Mouse (Mus musculus) midbrain, embryonic 16.5 days (tissue): Measurements from ENCODE around the gene Arl15. TPM values are rescaled to one million over a fixed set of nuclear protein-coding genes. Genes with fewer than 3 reads are reported as not detected.

ENCODE experiments used
- ATAC-seq: fragments of 200-750 bp; cut with Nextera tagmentation; 2 replicates; pipeline ENCODE4 v1.8.0; 2017; ENCODE audit warnings: moderate TSS enrichment
- H3K27ac ChIP-seq: fragments of 300-500 bp; sonication (generic); 2 replicates; pipeline ENCODE4 v1.5.1; 2014; ENCODE audit warnings: mild to moderate bottlenecking, low read length, mixed read lengths
- H3K27me3 ChIP-seq: fragments of 300-500 bp; sonication (generic); 2 replicates; pipeline ENCODE4 v1.6.1; 2014; ENCODE audit warnings: low read depth, low read length, mixed read lengths; ENCODE audit not compliant: control insufficient read depth, insufficient read depth
- H3K36me3 ChIP-seq: fragments of 300-500 bp; sonication (generic); 2 replicates; pipeline ENCODE4 v1.6.1; 2014; ENCODE audit warnings: mild to moderate bottlenecking, low read length, moderate library complexity, mixed read lengths; ENCODE audit not compliant: control insufficient read depth, insufficient read depth
- H3K4me1 ChIP-seq: fragments of 300-500 bp; sonication (generic); 2 replicates; pipeline ENCODE4 v1.6.1; 2014; ENCODE audit warnings: mild to moderate bottlenecking, low read length, mixed read lengths; ENCODE audit not compliant: control insufficient read depth, insufficient read depth
- H3K4me2 ChIP-seq: fragments of 300-500 bp; sonication (generic); 2 replicates; pipeline ENCODE4 v1.6.1; 2014; ENCODE audit warnings: mild to moderate bottlenecking, low read length, mixed read lengths
- H3K4me3 ChIP-seq: fragments of 300-500 bp; sonication (generic); 2 replicates; pipeline ENCODE4 v1.5.1; 2014; ENCODE audit warnings: low read depth, mild to moderate bottlenecking, low read length, moderate library complexity, mixed read lengths
- H3K9ac ChIP-seq: fragments of 300-500 bp; sonication (generic); 2 replicates; pipeline ENCODE4 v1.6.1; 2014; ENCODE audit warnings: low read depth, low read length, mixed read lengths
- H3K9me3 ChIP-seq: fragments of 300-500 bp; sonication (generic); replicated peaks from 2 replicates; pipeline ENCODE4 v1.6.1; 2014; ENCODE audit warnings: mild to moderate bottlenecking, low read length, mixed read lengths; ENCODE audit not compliant: control insufficient read depth, poor library complexity, severe bottlenecking
- WGBS: fragments of 180-500 bp; shearing (Covaris S2); extraction: QIAGEN DNeasy Blood & Tissue Kit; methylation state at CpG from one replicate; pipeline ENCODE4 v1.1.7; 2014; 5-methylcytosine and 5-hydroxymethylcytosine counted together
- polyA plus RNA-seq: library from polyadenylated mRNA; unstranded; fragments of >200 nt; fragmentation: Nextera tagmentation; extraction: Ambion mirVana; gene quantifications from 2 replicates; pipeline ENCODE4 v1.2.1, GENCODE M21; 2015

Arl15 gene
- polyA plus RNA-seq, 1 experiment from 2014 or later: 17.4 TPM

DNA sequence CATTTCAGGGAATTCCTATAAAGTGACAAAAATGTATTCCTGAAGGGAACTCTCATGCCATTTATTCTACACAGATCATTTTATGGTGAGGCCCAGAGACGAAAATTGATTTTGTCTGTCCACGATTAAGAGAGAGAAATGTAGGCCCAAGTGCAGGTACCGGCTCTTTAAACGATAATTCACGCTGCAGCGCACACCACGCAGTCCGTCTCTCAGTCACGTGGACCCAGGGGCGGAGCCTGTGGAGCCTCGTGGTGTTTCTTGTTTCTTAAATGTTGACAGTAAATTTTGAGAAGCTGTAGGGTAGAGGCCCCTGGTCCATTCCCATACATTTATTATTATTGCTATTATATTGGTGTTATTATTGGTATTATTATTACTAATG is 65.1 kb downstream of the Arl15 start:
- WGBS: 73% methylated on average over 11 of the region's 11 CpGs
- Histone ChIP-seq H3K9ac (no peak overlapping the region), H3K4me2 (peak overlapping the region; percentile 15; the same call in 1 of the 2 replicates), H3K9me3 (no peaks in the 10 kb centered on the region), H3K27me3 (no peaks in the 10 kb centered on the region), H3K4me3 (no peak overlapping the region), H3K4me1 (0 out of 2 replicates have a peak, but pooled peaks cover 4% of the 10 kb centered on the region), H3K36me3 (no peaks in the 10 kb centered on the region), H3K27ac (no peak overlapping the region)
- no peak for ATAC-seq

DNA sequence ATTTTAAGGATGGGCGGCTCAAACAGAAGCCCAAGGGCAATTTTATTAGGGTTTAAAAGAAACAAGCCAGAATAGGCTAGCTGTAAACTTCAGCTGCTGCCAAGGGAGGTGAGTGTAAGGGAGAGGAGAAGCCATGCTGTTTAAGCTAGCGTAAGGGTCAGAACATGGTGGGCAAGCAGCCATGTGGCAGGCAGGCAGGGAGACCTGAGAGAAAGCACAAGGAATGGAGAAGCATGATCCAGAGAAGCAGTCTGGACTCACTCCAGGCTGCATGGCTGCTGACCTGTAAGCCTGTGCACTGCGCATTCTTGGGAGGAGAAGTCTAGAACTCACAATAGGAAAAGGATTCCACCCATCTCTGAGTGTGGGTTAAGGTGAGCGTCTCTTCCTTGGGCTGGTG is 66.5 kb downstream of the Arl15 start:
- ATAC-seq: no peak
- Histone ChIP-seq H3K4me3 (no peak overlapping the region), H3K36me3 (no peaks in the 10 kb centered on the region), H3K27me3 (no peaks in the 10 kb centered on the region), H3K27ac (no peak overlapping the region), H3K9ac (no peak overlapping the region), H3K4me1 (0 out of 2 replicates have a peak, but pooled peaks cover 4% of the 10 kb centered on the region), H3K9me3 (no peaks in the 10 kb centered on the region), H3K4me2 (no peak overlapping the region)
- WGBS: 76% methylated on average over 4 of the region's 4 CpGs

GRCm38 (mm10) chr13:113861231-113861630 is 66.9 kb downstream of the Arl15 start:
- Histone ChIP-seq H3K9ac (no peak overlapping the region), H3K4me2 (no peak overlapping the region), H3K27ac (no peak overlapping the region), H3K9me3 (no peaks in the 10 kb centered on the region), H3K27me3 (no peaks in the 10 kb centered on the region), H3K4me1 (0 out of 2 replicates have a peak, but pooled peaks cover 4% of the 10 kb centered on the region), H3K36me3 (no peaks in the 10 kb centered on the region), H3K4me3 (no peak overlapping the region)
- 94% methylated on average over 9 of the region's 9 CpGs for WGBS
- ATAC-seq: no peak

GRCm38 (mm10) chr13:113862951-113863350 is 68.6 kb downstream of the Arl15 start:
- no peaks in the 10 kb centered on the region for H3K9me3 ChIP-seq
- H3K36me3 ChIP-seq: no peaks in the 10 kb centered on the region
- no peak overlapping the region for H3K9ac ChIP-seq
- H3K4me2 ChIP-seq: no peak overlapping the region
- H3K27ac ChIP-seq: no peak overlapping the region
- ATAC-seq: no peak
- H3K4me1 ChIP-seq: 0 out of 2 replicates have a peak, but pooled peaks cover 4% of the 10 kb centered on the region
- 89% methylated on average over 10 of the region's 10 CpGs for WGBS
- H3K4me3 ChIP-seq: no peak overlapping the region
- H3K27me3 ChIP-seq: no peaks in the 10 kb centered on the region

DNA sequence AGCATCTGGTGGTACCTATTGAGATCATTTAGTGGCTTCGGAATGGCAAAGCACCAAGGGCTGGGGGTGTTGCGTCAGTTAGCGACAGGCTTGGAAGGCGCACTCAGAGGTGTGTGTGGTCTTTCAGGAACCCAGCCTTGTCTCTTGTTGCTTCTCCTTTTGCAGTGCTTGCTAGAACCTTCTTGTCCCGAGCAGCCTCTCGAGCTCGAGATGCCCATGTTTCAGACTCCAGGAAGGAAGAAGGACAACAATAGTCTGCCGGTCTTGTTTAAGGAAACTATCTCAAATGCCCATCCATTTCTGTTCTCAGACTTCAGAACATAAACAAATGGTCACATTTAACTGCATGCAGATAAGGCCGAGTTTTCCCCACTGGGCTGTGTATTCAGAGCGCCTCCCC is 69.4 kb downstream of the Arl15 start:
- Histone ChIP-seq H3K9ac (no peak overlapping the region), H3K9me3 (no peaks in the 10 kb centered on the region), H3K4me2 (no peak overlapping the region), H3K4me1 (0 out of 2 replicates have a peak, but pooled peaks cover 4% of the 10 kb centered on the region), H3K36me3 (no peaks in the 10 kb centered on the region), H3K27ac (no peak overlapping the region), H3K4me3 (no peak overlapping the region), H3K27me3 (no peaks in the 10 kb centered on the region)
- 89% methylated on average over 10 of the region's 10 CpGs for WGBS
- no peak for ATAC-seq

DNA sequence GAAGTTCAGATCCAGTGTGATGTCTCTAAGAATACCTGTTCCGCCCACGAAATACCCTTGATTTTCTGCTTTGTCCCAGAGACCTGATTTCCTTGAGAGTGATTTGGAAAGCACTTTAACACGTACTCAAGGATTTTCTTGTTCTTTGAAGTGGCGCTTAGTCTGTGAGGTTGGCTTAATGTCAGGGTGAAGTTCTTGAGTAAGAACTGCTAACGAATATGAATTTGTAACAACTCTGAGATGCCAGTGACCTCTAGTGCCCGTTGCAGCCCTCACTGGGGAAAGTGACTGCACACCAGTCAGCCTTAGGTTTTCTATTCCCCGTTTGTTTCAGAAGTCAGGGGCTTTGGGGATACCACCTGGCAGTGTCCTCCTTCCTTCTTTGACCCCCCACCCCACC is 70.0 kb downstream of the Arl15 start:
- Histone ChIP-seq H3K27ac (no peak overlapping the region), H3K4me1 (0 out of 2 replicates have a peak, but pooled peaks cover under 1% of the 10 kb centered on the region), H3K4me3 (no peak overlapping the region), H3K4me2 (no peak overlapping the region), H3K9ac (no peak overlapping the region), H3K9me3 (no peaks in the 10 kb centered on the region), H3K27me3 (no peaks in the 10 kb centered on the region), H3K36me3 (no peaks in the 10 kb centered on the region)
- no peak for ATAC-seq
- WGBS: 68% methylated on average over 7 of the region's 7 CpGs

- WGBS: 57% methylated on average over 1 of the region's 1 CpGs
- no peaks in the 10 kb centered on the region for H3K27me3 ChIP-seq
- H3K27ac ChIP-seq: no peak overlapping the region
- no peak overlapping the region for H3K9ac ChIP-seq
- ATAC-seq: peak; percentile 43; the same call in 1 of the 2 replicates
- no peaks in the 10 kb centered on the region for H3K36me3 ChIP-seq
- H3K4me1 ChIP-seq: no peaks in the 10 kb centered on the region
- H3K9me3 ChIP-seq: no peaks in the 10 kb centered on the region
- H3K4me2 ChIP-seq: no peak overlapping the region
- no peak overlapping the region for H3K4me3 ChIP-seq
Observed at GRCm38 (mm10) chr13:113864893-113865292, 70.6 kb downstream of the Arl15 start.

GRCm38 (mm10) chr13:113865378-113865777 is 71.1 kb downstream of the Arl15 start:
- no peaks in the 10 kb centered on the region for H3K4me1 ChIP-seq

GRCm38 (mm10) chr13:113865806-113866205 is 71.5 kb downstream of the Arl15 start:
- Histone ChIP-seq H3K9ac (no peak overlapping the region), H3K27ac (no peak overlapping the region), H3K9me3 (no peaks in the 10 kb centered on the region), H3K27me3 (no peaks in the 10 kb centered on the region), H3K36me3 (no peaks in the 10 kb centered on the region), H3K4me1 (no peaks in the 10 kb centered on the region; the same call in 1 of the 2 replicates), H3K4me3 (no peak overlapping the region), H3K4me2 (no peak overlapping the region)
- no peak for ATAC-seq
- 40% methylated on average over 7 of the region's 7 CpGs for WGBS

More at GRCm38 (mm10) chr13:113865378-113865777, 71.1 kb downstream of the Arl15 start:
- H3K27ac ChIP-seq: no peak overlapping the region
- no peaks in the 10 kb centered on the region for H3K9me3 ChIP-seq
- no peak overlapping the region for H3K4me3 ChIP-seq
- H3K9ac ChIP-seq: no peak overlapping the region
- H3K36me3 ChIP-seq: no peaks in the 10 kb centered on the region
- no peaks in the 10 kb centered on the region for H3K27me3 ChIP-seq
- WGBS: 75% methylated on average over 6 of the region's 6 CpGs
- no peak overlapping the region for H3K4me2 ChIP-seq
- ATAC-seq: no peak
